Mouse (Mus musculus) olfactory bulb, adult 2 months (tissue): ENCODE measurements around the gene Olfr427.

Experiments used
- CTCF ChIP-seq: fragments of 200-500 bp; IDR thresholded peaks from 2 replicates; pipeline ENCODE4 v1.5.1; 2012; ENCODE audit warnings: low read depth, mild to moderate bottlenecking, low read length, moderate library complexity; ENCODE audit not compliant: insufficient read depth
- POLR2A ChIP-seq: fragments of 200-500 bp; IDR thresholded peaks from 2 replicates; pipeline ENCODE4 v1.6.1; 2012; ENCODE audit warnings: mild to moderate bottlenecking, low read depth, low read length, moderate library complexity; ENCODE audit not compliant: insufficient read depth

DNA sequence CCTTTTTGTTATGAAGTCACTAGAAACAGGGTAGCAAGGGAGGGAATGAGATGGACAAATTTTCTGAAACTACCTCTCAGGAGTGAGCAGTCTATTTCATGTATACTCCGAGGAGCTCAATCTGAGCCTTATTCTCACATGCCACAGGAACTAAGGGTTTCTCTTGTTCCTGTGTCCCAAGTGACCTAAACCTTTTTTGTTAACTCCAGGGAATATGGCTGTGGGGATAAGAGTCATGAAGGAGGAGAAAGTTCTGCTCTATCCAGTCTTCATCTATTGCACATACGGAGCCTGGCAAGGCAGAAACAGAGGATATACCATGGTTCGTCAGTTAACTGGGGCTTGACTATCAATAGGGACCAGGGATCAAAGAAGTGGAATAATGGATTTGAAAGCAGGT lies 30.4 kb upstream of the Olfr427 start, which contains the start of gene Olfr430:
- no peak for TF ChIP-seq POLR2A
- TF ChIP-seq CTCF = no peak
